Mouse (Mus musculus) kidney, adult 2 months (tissue): ENCODE measurements at regions not wholly inside any gene's neighbourhood (a gene's known extent, or its start where the extent isn't known, plus 50 kb on each side); places are given as distances from the start of the nearest gene placed in this dataset.

Experiments
- CTCF ChIP-seq: fragments of 200-500 bp; conservative IDR thresholded peaks from 2 replicates; pipeline ENCODE4 v1.5.1; 2011; ENCODE audit warnings: low read depth, mild to moderate bottlenecking, control low read depth, low read length, moderate library complexity, mixed read lengths; ENCODE audit not compliant: insufficient read depth, insufficient read length
- POLR2A ChIP-seq: fragments of 200-500 bp; IDR thresholded peaks from one replicate; pipeline ENCODE4 v1.6.1; 2011; ENCODE audit warnings: low read depth, low read length, control low read depth

DNA sequence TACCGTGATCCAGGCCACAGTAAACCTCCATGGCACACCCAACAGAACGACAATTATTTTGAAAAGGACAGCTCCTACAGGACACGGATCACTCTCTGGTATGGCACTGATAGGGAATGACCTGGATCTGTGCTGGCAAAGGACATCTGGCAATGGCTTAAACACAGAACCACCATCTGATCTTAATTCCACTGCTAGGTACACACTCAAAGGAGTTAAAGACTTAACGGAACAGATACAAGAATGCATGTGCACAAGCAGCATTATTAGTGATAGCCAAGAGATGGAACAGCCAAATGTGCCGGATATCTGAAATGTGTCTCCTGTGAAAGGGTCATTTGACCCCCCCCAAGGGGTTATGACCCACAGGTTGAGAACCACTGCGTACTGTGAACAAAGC is 493.0 kb upstream of the Atp11b start:
- TF ChIP-seq POLR2A (no peak), CTCF (no peak)
